Mouse (Mus musculus) kidney, postnatal 4 days (tissue): Measurements from ENCODE around the gene Hoxd4.
A peak's percentile ranks its signal among the peaks of the same experiment; 100 is the strongest.

Experiments
- DNase-seq, 2 experiments: peaks; one replicate each; pipeline ENCODE4 v3.0.0; 2021; ENCODE audit warnings: mixed read lengths in 2 of 2

Gene Hoxd4

GRCm38 (mm10) chr2:74746298-74746921, 34.7 kb downstream of the Hoxd4 start:
- peak in 1 of 2 experiments; percentile 56 for DNase-seq

- DNase-seq, result peak; percentile 47 to 65
Measured at GRCm38 (mm10) chr2:74747006-74747405, 35.3 kb downstream of the Hoxd4 start.

GRCm38 (mm10) chr2:74747661-74748141, 36.0 kb downstream of the Hoxd4 start:
- DNase-seq, result peak in 1 of 2 experiments; percentile 9

GRCm38 (mm10) chr2:74748436-74748995, 36.8 kb downstream of the Hoxd4 start:
- no peak for DNase-seq

- DNase-seq, result peak; percentile 81 to 88
Measured at GRCm38 (mm10) chr2:74749337-74750121, 37.8 kb downstream of the Hoxd4 start.

GRCm38 (mm10) chr2:74750731-74751250, 39.1 kb downstream of the Hoxd4 start:
- no peak for DNase-seq

GRCm38 (mm10) chr2:74751861-74752260, 40.1 kb downstream of the Hoxd4 start:
- no peak for DNase-seq

GRCm38 (mm10) chr2:74752431-74753174, 40.9 kb downstream of the Hoxd4 start:
- peak; percentile 52 to 59 for DNase-seq

GRCm38 (mm10) chr2:74753175-74753523, 41.4 kb downstream of the Hoxd4 start:
- DNase-seq, result no peak

GRCm38 (mm10) chr2:74753711-74754110, 42.0 kb downstream of the Hoxd4 start:
- DNase-seq, result no peak

- no peak for DNase-seq
Measured at GRCm38 (mm10) chr2:74760146-74760545, 48.4 kb downstream of the Hoxd4 start.

GRCm38 (mm10) chr2:74761941-74762340, 50.2 kb downstream of the Hoxd4 start:
- no peak for DNase-seq

GRCm38 (mm10) chr2:74762522-74763244, 51.0 kb downstream of the Hoxd4 start, which contains the start of gene Hoxd1:
Gene Hoxd1 (plus strand): TSS chr2:74762980.
- DNase-seq, result peak; percentile 73 to 82

- DNase-seq, result no peak
Measured at GRCm38 (mm10) chr2:74763245-74763735, 51.6 kb downstream of the Hoxd4 start.

- no peak for DNase-seq
Measured at GRCm38 (mm10) chr2:74763976-74764375, 52.2 kb downstream of the Hoxd4 start.

GRCm38 (mm10) chr2:74774359-74774758, 62.6 kb downstream of the Hoxd4 start:
- no peak for DNase-seq

- DNase-seq, result peak; percentile 7 to 12
Measured at GRCm38 (mm10) chr2:74777536-74778275, 66.0 kb downstream of the Hoxd4 start.
